Mouse (Mus musculus) embryonic fibroblast, embryonic 13.5 days (primary cell): ENCODE data around the gene Tmem126b. TPM values are rescaled to one million over a fixed set of nuclear protein-coding genes. Genes with fewer than 3 reads are reported as not detected.

Experiments used
- H3K27ac ChIP-seq: 2 replicates; pipeline ENCODE4 v1.5.1; 2012; ENCODE audit warnings: low read length, control low read depth, inconsistent platforms; ENCODE audit not compliant: insufficient read depth
- H3K4me1 ChIP-seq: 2 replicates; pipeline ENCODE4 v1.6.1; 2011; ENCODE audit warnings: low read length; ENCODE audit not compliant: control insufficient read depth, insufficient read depth
- H3K4me3 ChIP-seq: 2 replicates; pipeline ENCODE4 v1.5.1; 2011; ENCODE audit warnings: mild to moderate bottlenecking, control low read depth, low read length; ENCODE audit not compliant: insufficient read depth
- CTCF ChIP-seq: IDR thresholded peaks from 2 replicates; pipeline ENCODE4 v1.5.1; 2011; ENCODE audit warnings: mild to moderate bottlenecking, control low read depth, low read length, moderate library complexity, borderline replicate concordance; ENCODE audit not compliant: insufficient read depth
- POLR2A ChIP-seq: IDR thresholded peaks from 2 replicates; pipeline ENCODE4 v1.6.1; 2011; ENCODE audit warnings: low read depth, mild to moderate bottlenecking, control low read depth, low read length, moderate library complexity
- polyA plus RNA-seq: library from polyadenylated mRNA; stranded (reverse); fragments of >200 nt; gene quantifications from 2 replicates; pipeline ENCODE4 v1.2.4, GENCODE M21; 2011; ENCODE audit warnings: low read depth; ENCODE audit not compliant: missing spikeins, insufficient read length

Gene Tmem126b
- polyA plus RNA-seq, 1 experiment = 19.1 TPM

GRCm38 (mm10) chr7:90426020-90427001, 49.5 kb downstream of the Tmem126b start, which contains the start of gene Ccdc89:
Ccdc89 (plus strand) TSS chr7:90426577.
- Histone ChIP-seq H3K4me1 (no peaks in the 10 kb centered on the region), H3K27ac (no peak within 1 kb of the TSS), H3K4me3 (peak within 1 kb of the TSS; percentile 24)
- no peak for TF ChIP-seq CTCF
- TF ChIP-seq POLR2A = 0 out of 2 replicates have a peak, but pooled peaks have one; percentile 35

Other genes starting within 250 kb of the Tmem126b start
- gene Ccdc83, start 210.2 kb downstream of the Tmem126b start, polyA plus RNA-seq = not detected in 2 replicates
- 31.1 and 41.3 TPM in 2 replicates for gene Sytl2, start 173.7 kb downstream of the Tmem126b start, polyA plus RNA-seq
- 0.38 and 0.83 TPM in 2 replicates for gene Ccdc89, start 49.4 kb downstream of the Tmem126b start, polyA plus RNA-seq
- gene Crebzf, start 33.3 kb downstream of the Tmem126b start, polyA plus RNA-seq = 40.1 and 52.7 TPM in 2 replicates
- 79.9 and 89.8 TPM in 2 replicates for gene Tmem126a, start 18.8 kb downstream of the Tmem126b start, polyA plus RNA-seq
- 3.3 and 5.2 TPM in 2 replicates for gene Dlg2, start 671 bp upstream of the Tmem126b start, polyA plus RNA-seq